Mouse (Mus musculus) liver, embryonic 15.5 days (tissue): Measurements from ENCODE around the gene Synpo2. TPM values are rescaled to one million over a fixed set of nuclear protein-coding genes. Genes with fewer than 3 reads are reported as not detected.

Experiments
- ATAC-seq: fragments of 200-750 bp; cut with Nextera tagmentation; 2 replicates; pipeline ENCODE4 v1.8.0; 2017; ENCODE audit warnings: moderate number of reproducible peaks, mild to moderate bottlenecking, moderate library complexity; ENCODE audit not compliant: insufficient read depth
- H3K27ac ChIP-seq: fragments of 300-500 bp; sonication (generic); replicated peaks from 2 replicates; pipeline ENCODE4 v1.5.1; 2015; ENCODE audit warnings: mild to moderate bottlenecking, inconsistent platforms
- H3K27me3 ChIP-seq: fragments of 300-500 bp; sonication (generic); 2 replicates; pipeline ENCODE4 v1.6.1; 2015; ENCODE audit warnings: mild to moderate bottlenecking, inconsistent platforms
- H3K36me3 ChIP-seq: fragments of 300-500 bp; sonication (generic); replicated peaks from 2 replicates; pipeline ENCODE4 v1.6.1; 2015; ENCODE audit warnings: moderate library complexity, mild to moderate bottlenecking, inconsistent platforms
- H3K4me1 ChIP-seq: fragments of 300-500 bp; sonication (generic); replicated peaks from 2 replicates; pipeline ENCODE4 v1.6.1; 2015; ENCODE audit warnings: inconsistent platforms
- H3K4me2 ChIP-seq: fragments of 300-500 bp; sonication (generic); 2 replicates; pipeline ENCODE4 v1.6.1; 2015; ENCODE audit warnings: moderate library complexity, mild to moderate bottlenecking, inconsistent platforms
- H3K4me3 ChIP-seq: fragments of 300-500 bp; sonication (generic); replicated peaks from 2 replicates; pipeline ENCODE4 v1.5.1; 2015; ENCODE audit warnings: mild to moderate bottlenecking, inconsistent platforms
- H3K9ac ChIP-seq: fragments of 300-500 bp; sonication (generic); 2 replicates; pipeline ENCODE4 v1.6.1; 2015; ENCODE audit warnings: moderate library complexity, mild to moderate bottlenecking, inconsistent platforms
- H3K9me3 ChIP-seq: fragments of 300-500 bp; sonication (generic); replicated peaks from 2 replicates; pipeline ENCODE4 v1.6.1; 2016; ENCODE audit warnings: inconsistent platforms
- WGBS: fragments of 180-500 bp; shearing (Covaris S2); methylation state at CpG from one replicate; pipeline ENCODE4 v1.1.7; 2015; ENCODE audit warnings: mixed read lengths; ENCODE audit not compliant: insufficient replicate concordance; 5-methylcytosine and 5-hydroxymethylcytosine counted together
- polyA plus RNA-seq: library from polyadenylated mRNA; unstranded; fragments of >200 nt; fragmentation: Nextera tagmentation; extraction: Ambion mirVana; gene quantifications from 2 replicates; pipeline ENCODE4 v1.2.1, GENCODE M21; 2015

The Synpo2 gene
- polyA plus RNA-seq, 1 experiment from 2014 or later: 0.28 TPM

DNA sequence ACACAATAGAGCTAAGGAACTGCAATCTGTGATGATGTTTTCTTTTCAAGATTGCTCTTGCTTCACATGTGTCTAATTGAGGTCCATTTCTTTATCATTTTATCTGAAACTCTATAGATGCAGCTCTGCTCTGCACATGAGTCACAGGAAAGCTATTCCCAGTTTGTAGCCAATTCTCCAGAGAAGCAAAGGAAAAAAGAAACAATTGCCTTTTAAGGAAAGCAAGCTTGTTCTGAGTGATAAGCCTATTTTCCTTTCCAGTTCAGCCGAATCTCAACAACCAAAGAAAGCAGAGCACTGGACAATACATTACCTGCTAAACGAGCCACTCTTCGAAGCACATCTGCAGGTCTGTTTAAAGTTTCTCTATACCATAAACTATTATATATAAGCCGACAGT, 31.3 kb downstream of the Synpo2 start:
- Histone ChIP-seq H3K36me3 (no peaks in the 10 kb centered on the region), H3K4me2 (no peak overlapping the region), H3K27ac (no peak overlapping the region), H3K27me3 (no peaks in the 10 kb centered on the region), H3K4me3 (no peak overlapping the region), H3K9me3 (no peaks in the 10 kb centered on the region), H3K4me1 (no peaks in the 10 kb centered on the region), H3K9ac (no peak overlapping the region)
- ATAC-seq: no peak
- WGBS: 36% methylated on average over 4 of the region's 4 CpGs

- no peaks in the 10 kb centered on the region for H3K36me3 ChIP-seq
- H3K27ac ChIP-seq: no peak overlapping the region
- no peak overlapping the region for H3K9ac ChIP-seq
- no peak overlapping the region for H3K4me3 ChIP-seq
- no peaks in the 10 kb centered on the region for H3K4me1 ChIP-seq
- 32% methylated on average over 2 of the region's 2 CpGs for WGBS
- H3K27me3 ChIP-seq: no peaks in the 10 kb centered on the region
- no peak for ATAC-seq
- H3K9me3 ChIP-seq: no peaks in the 10 kb centered on the region
- H3K4me2 ChIP-seq: no peak overlapping the region
Measured at GRCm38 (mm10) chr3:123201798-123202197, 34.2 kb downstream of the Synpo2 start.

DNA sequence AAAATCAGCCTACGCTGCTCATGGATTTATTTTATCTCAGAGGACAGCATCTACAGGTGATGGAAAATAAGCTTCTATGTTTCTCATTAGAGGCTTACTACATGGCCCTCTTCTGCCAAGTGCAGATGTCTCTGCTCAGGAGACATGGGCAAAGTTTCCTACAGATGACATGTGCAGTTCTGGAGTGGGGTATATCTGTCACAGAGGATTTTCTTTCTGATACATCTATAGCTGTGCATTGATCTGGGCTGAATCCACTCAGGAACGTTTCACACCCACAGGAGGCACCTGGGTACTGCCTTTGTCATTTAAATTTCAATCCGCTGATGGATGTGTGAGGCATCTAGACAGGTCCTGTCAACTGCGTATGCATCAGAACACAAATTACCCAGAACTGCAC, 42.2 kb downstream of the Synpo2 start:
- no peaks in the 10 kb centered on the region for H3K36me3 ChIP-seq
- H3K4me1 ChIP-seq: no peaks in the 10 kb centered on the region
- WGBS: 64% methylated on average over 4 of the region's 4 CpGs
- no peak overlapping the region for H3K4me2 ChIP-seq
- no peak overlapping the region for H3K9ac ChIP-seq
- H3K4me3 ChIP-seq: no peak overlapping the region
- H3K27me3 ChIP-seq: no peaks in the 10 kb centered on the region
- no peaks in the 10 kb centered on the region for H3K9me3 ChIP-seq
- no peak overlapping the region for H3K27ac ChIP-seq
- ATAC-seq: no peak

DNA sequence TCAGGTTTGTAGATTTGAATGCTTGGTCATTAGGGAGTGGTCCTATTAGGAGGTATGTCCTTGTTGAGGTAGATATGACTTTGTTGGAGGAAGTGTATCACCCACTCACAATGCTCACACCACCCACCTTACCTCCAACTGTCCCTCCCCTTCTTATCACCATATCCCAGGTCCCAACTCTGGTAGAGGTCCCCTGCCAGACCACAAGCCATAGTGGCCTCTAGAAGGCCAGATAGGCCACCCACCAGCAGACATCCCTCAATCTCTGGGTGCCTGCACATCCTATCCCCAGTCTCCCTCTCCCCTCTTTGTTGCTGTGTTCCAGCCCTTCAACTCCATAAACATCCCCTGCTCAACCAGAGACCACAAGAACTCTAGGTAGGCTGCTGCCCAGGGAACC, 44.3 kb downstream of the Synpo2 start:
- Histone ChIP-seq H3K9ac (no peak overlapping the region), H3K27me3 (no peaks in the 10 kb centered on the region), H3K4me3 (no peak overlapping the region), H3K4me2 (no peak overlapping the region), H3K36me3 (no peaks in the 10 kb centered on the region), H3K27ac (no peak overlapping the region), H3K9me3 (no peaks in the 10 kb centered on the region), H3K4me1 (no peaks in the 10 kb centered on the region)
- no peak for ATAC-seq

GRCm38 (mm10) chr3:123190329-123190728, 45.6 kb downstream of the Synpo2 start:
- Histone ChIP-seq H3K27me3 (no peaks in the 10 kb centered on the region), H3K36me3 (no peaks in the 10 kb centered on the region), H3K27ac (no peak overlapping the region), H3K9ac (no peak overlapping the region), H3K4me1 (no peaks in the 10 kb centered on the region), H3K9me3 (no peaks in the 10 kb centered on the region), H3K4me3 (no peak overlapping the region), H3K4me2 (no peak overlapping the region)
- 72% methylated on average over 6 of the region's 6 CpGs for WGBS
- no peak for ATAC-seq

- no peak for ATAC-seq
- 63% methylated on average over 1 of the region's 1 CpGs for WGBS
- H3K27ac ChIP-seq: no peak overlapping the region
- no peak overlapping the region for H3K4me3 ChIP-seq
- H3K36me3 ChIP-seq: no peaks in the 10 kb centered on the region
- no peaks in the 10 kb centered on the region for H3K9me3 ChIP-seq
- H3K27me3 ChIP-seq: no peaks in the 10 kb centered on the region
- H3K9ac ChIP-seq: no peak overlapping the region
- H3K4me1 ChIP-seq: no peaks in the 10 kb centered on the region
- no peak overlapping the region for H3K4me2 ChIP-seq
Measured at GRCm38 (mm10) chr3:123189826-123190225, 46.1 kb downstream of the Synpo2 start.

GRCm38 (mm10) chr3:123188616-123189230, 47.2 kb downstream of the Synpo2 start:
- no peak for ATAC-seq
- H3K27ac ChIP-seq: no peak overlapping the region
- H3K9me3 ChIP-seq: no peaks in the 10 kb centered on the region
- no peak overlapping the region for H3K9ac ChIP-seq
- H3K4me3 ChIP-seq: no peak overlapping the region
- WGBS: 72% methylated on average over 12 of the region's 12 CpGs
- H3K4me1 ChIP-seq: no peaks in the 10 kb centered on the region
- H3K36me3 ChIP-seq: no peaks in the 10 kb centered on the region
- no peak overlapping the region for H3K4me2 ChIP-seq
- no peaks in the 10 kb centered on the region for H3K27me3 ChIP-seq

DNA sequence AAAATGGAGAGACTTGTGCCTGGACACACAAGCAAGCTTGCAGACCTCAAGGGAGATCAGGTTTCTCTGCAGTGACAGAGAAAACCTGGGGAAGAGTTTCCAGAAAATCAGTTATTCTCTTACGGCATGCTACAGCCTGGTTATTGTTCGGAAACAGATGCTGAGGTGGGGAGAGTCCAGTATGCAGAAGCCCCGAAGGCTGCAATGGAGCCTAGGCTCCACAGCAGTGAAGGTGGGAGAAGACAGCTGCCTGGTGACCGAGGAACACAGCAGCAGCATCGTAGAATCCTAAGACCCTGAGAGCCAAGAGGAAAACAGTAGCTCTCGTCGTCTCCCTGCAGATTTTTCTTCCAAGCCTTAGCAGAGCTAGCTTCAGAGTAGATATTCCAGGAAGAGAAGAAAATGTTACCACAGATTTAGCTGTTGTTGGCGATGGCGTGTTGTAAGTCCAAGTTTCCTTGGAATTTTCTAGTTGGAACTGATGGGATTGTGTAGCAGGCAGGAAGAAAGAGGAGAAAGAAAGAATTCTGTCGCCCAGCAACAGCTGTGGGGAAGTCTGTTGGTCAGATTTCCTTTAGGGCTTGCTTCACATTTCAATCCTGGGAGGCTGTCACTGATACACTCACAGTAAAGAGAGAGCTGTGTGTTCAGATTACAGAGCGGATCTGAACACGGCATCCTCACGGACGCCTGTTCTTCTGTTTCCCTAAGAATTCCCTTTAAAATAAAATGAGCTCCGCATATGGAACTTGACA, 48.4 kb downstream of the Synpo2 start:
- Histone ChIP-seq H3K36me3 (no peaks in the 10 kb centered on the region), H3K9ac (no peak overlapping the region), H3K27me3 (no peaks in the 10 kb centered on the region), H3K4me1 (no peaks in the 10 kb centered on the region), H3K9me3 (no peaks in the 10 kb centered on the region), H3K4me3 (no peak overlapping the region), H3K27ac (no peak overlapping the region), H3K4me2 (no peak overlapping the region)
- ATAC-seq: no peak
- WGBS: 67% methylated on average over 15 of the region's 15 CpGs

GRCm38 (mm10) chr3:123185238-123185925, 50.6 kb downstream of the Synpo2 start:
- Histone ChIP-seq H3K4me1 (no peaks in the 10 kb centered on the region), H3K27me3 (no peaks in the 10 kb centered on the region), H3K27ac (no peak overlapping the region), H3K9me3 (no peaks in the 10 kb centered on the region), H3K4me3 (no peak overlapping the region), H3K4me2 (no peak overlapping the region), H3K36me3 (no peaks in the 10 kb centered on the region), H3K9ac (no peak overlapping the region)
- 70% methylated on average over 10 of the region's 10 CpGs for WGBS
- ATAC-seq: no peak

DNA sequence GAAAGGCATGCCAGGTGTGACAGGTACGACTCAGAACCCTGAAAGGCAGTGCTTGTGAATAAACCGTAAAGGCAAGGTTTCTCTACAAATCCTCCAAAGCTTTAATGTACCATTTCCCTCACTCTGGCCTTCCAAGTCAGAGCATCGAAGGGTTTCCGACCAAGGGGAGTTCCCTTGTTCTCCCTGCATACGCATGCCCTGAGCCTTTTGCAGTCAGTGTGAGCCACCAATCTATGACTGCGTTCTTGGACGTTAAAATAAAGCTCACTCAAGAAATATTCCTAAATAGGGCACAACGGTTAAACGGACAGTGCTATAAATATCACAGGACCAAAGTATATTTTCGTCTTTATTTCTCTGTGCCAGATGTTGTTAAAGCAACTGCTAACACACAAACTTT, 51.7 kb downstream of the Synpo2 start:
- H3K4me2 ChIP-seq: no peak overlapping the region
- no peaks in the 10 kb centered on the region for H3K27me3 ChIP-seq
- no peaks in the 10 kb centered on the region for H3K9me3 ChIP-seq
- H3K9ac ChIP-seq: no peak overlapping the region
- H3K27ac ChIP-seq: no peak overlapping the region
- no peaks in the 10 kb centered on the region for H3K36me3 ChIP-seq
- ATAC-seq: no peak
- H3K4me1 ChIP-seq: no peaks in the 10 kb centered on the region
- WGBS: 72% methylated on average over 10 of the region's 10 CpGs
- no peak overlapping the region for H3K4me3 ChIP-seq

GRCm38 (mm10) chr3:123179508-123179907, 56.4 kb downstream of the Synpo2 start:
- no peak for ATAC-seq
- no peak overlapping the region for H3K27ac ChIP-seq

More at GRCm38 (mm10) chr3:123179508-123179907, 56.4 kb downstream of the Synpo2 start:
- Histone ChIP-seq H3K4me3 (no peak overlapping the region), H3K4me1 (no peaks in the 10 kb centered on the region), H3K4me2 (no peak overlapping the region), H3K36me3 (no peaks in the 10 kb centered on the region), H3K9ac (no peak overlapping the region), H3K27me3 (no peaks in the 10 kb centered on the region), H3K9me3 (no peaks in the 10 kb centered on the region)
- 51% methylated on average over 8 of the region's 8 CpGs for WGBS
